Mouse (Mus musculus): ENCODE measurements around the gene Slc39a3. TPM values are rescaled to one million over a fixed set of nuclear protein-coding genes. Genes with fewer than 3 reads are reported as not detected.
"Not testable (repeated sequence)": the region's sequence is repeated elsewhere in the genome, so short reads cannot be mapped to it uniquely, and the experiment has no call there.

Slc39a3 gene
- polyA plus RNA-seq, 1 experiment from 2014 or later: 11.9 TPM

DNA sequence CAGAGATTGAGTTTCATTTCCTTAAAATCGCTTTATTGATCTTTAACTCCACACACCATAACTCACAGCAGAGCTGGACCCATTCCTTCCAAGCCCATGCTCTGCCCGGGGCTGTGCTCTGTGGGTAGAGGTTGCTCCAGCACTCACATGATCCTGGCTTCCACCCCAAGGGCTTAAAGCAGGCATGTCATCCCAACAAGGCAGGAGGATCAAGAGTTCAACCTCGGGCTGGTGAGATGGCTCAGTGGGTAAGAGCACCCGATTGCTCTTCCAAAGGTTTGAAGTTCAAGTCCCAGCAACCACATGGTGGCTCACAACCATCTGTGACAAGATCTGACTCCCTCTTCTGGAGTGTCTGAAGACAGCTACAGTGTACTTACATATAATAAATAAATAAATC lies 47.4 kb downstream of the Slc39a3 start:
- not testable (repeated sequence) for H3K9ac ChIP-seq (replicated peaks; ENCODE audit: low read depth, low read length); H3K4me2 ChIP-seq (replicated peaks; ENCODE audit: low read depth, low read length); ATAC-seq (ENCODE audit: insufficient number of reproducible peaks, insufficient read depth, low FRiP score, low read depth); H3K27ac ChIP-seq (ENCODE audit: low read length); H3K4me3 ChIP-seq (ENCODE audit: low read depth, low read length); H3K4me1 ChIP-seq (ENCODE audit: control insufficient read depth, insufficient read depth, low read length); H3K9me3 ChIP-seq (ENCODE audit: control insufficient read depth, low read depth, low read length); H3K36me3 ChIP-seq (ENCODE audit: control insufficient read depth, insufficient read depth, low read length); H3K27me3 ChIP-seq (ENCODE audit: control insufficient read depth, insufficient read depth, low read length)
- 57% methylated on average over 4 of the region's 4 CpGs for WGBS

DNA sequence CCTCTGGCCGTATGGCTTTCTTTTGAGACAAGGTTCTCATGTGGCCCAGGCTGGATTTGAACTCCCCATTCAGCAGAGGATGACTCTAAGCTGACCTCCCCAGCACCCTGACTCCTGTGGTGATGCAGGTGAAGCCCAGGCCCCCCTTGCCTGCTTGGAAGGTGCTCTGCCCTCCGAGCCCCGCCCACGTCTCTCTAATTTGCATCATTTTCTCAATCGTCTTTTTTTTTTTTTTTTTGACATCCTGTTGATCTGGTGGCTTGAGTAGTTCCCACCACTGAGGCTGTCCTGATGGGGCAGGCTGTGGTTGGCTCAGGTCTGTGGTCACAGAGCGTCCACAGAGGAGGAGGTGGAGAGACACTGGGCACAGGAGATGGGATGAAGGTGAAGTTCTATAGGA lies 47.8 kb downstream of the Slc39a3 start:
- Histone ChIP-seq H3K4me2 (replicated peaks; ENCODE audit: low read depth, low read length) (no peak overlapping the region), H3K27me3 (ENCODE audit: control insufficient read depth, insufficient read depth, low read length) (peaks cover 9% of the 10 kb centered on the region; the same call in 1 of the 2 replicates), H3K36me3 (ENCODE audit: control insufficient read depth, insufficient read depth, low read length) (no peaks in the 10 kb centered on the region), H3K27ac (ENCODE audit: low read length) (no peak overlapping the region), H3K9ac (replicated peaks; ENCODE audit: low read depth, low read length) (no peak overlapping the region), H3K4me1 (ENCODE audit: control insufficient read depth, insufficient read depth, low read length) (0 out of 2 replicates have a peak, but pooled peaks cover 5% of the 10 kb centered on the region), H3K4me3 (ENCODE audit: low read depth, low read length) (no peak overlapping the region), H3K9me3 (ENCODE audit: control insufficient read depth, low read depth, low read length) (no peaks in the 10 kb centered on the region)
- ATAC-seq (ENCODE audit: insufficient number of reproducible peaks, insufficient read depth, low FRiP score, low read depth): no peak
- WGBS: 67% methylated on average over 6 of the region's 6 CpGs

DNA sequence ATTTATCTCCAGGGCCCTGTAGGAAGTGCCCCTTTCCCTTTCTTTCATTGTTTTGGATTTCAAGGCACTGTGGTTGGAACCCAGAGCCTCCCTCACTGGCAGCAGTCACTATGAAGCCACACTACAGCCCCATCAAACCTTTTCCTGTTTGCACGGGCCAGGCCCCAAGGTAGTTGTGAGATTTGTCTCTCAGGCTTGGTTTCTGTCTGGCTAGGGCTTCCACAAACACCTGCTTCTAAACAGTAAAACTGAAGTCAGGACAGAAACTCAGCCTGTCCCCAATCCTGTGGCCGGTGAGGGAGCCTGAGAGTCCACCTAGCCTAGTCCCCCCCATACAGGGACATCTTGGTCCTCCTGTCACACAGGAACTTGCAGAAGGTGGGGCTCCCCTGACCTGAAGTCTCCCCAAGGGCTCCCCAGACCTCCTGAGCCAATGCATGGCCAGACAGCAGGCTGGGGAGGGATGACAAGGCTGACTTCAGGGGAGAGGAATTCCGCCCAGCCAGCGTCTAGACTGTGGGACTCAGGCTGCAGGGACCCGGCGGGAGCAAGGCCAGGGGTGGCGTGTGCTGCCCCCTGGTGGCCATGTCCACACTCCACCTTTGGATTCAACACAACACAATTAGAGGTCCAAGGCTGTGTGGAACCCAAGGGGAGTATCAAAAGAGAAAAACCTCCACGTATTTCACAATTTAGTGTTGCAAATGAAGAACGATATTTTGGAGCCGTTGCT lies 49.4 kb downstream of the Slc39a3 start:
- no peak overlapping the region for H3K4me3 ChIP-seq (ENCODE audit: low read depth, low read length)
- H3K36me3 ChIP-seq (ENCODE audit: control insufficient read depth, insufficient read depth, low read length): no peaks in the 10 kb centered on the region
- H3K4me2 ChIP-seq (replicated peaks; ENCODE audit: low read depth, low read length): no peak overlapping the region
- H3K27me3 ChIP-seq (ENCODE audit: control insufficient read depth, insufficient read depth, low read length): peaks cover 9% of the 10 kb centered on the region; the same call in 1 of the 2 replicates
- H3K4me1 ChIP-seq (ENCODE audit: control insufficient read depth, insufficient read depth, low read length): 0 out of 2 replicates have a peak, but pooled peaks cover 5% of the 10 kb centered on the region
- H3K9me3 ChIP-seq (ENCODE audit: control insufficient read depth, low read depth, low read length): no peaks in the 10 kb centered on the region
- 15% methylated on average over 10 of the region's 10 CpGs for WGBS
- ATAC-seq (ENCODE audit: insufficient number of reproducible peaks, insufficient read depth, low FRiP score, low read depth): peak; percentile 83
- H3K9ac ChIP-seq (replicated peaks; ENCODE audit: low read depth, low read length): no peak overlapping the region
- H3K27ac ChIP-seq (ENCODE audit: low read length): no peak overlapping the region

DNA sequence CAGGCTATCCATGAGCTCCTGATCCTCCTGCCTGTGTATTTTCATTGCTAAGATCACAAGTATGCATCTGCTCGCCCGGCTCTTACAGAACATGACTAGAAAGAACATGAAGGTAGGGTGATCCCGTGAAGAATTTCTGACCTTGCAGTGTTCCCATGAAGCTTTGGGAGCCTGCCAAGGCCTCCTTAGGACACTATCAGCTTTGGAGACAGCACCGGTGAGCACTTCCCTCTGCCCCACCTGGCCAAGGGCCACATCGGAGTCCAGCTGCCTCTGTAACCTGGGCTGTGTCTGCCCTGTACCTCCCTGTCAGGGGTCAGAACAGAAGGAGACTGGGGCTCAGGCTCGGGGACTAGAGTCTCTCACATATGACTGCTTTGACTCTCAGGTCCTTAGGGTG lies 50.5 kb downstream of the Slc39a3 start:
- ATAC-seq (ENCODE audit: insufficient number of reproducible peaks, insufficient read depth, low FRiP score, low read depth): no peak
- Histone ChIP-seq H3K4me1 (ENCODE audit: control insufficient read depth, insufficient read depth, low read length) (0 out of 2 replicates have a peak, but pooled peaks cover 5% of the 10 kb centered on the region), H3K9ac (replicated peaks; ENCODE audit: low read depth, low read length) (no peak overlapping the region), H3K27ac (ENCODE audit: low read length) (no peak overlapping the region), H3K9me3 (ENCODE audit: control insufficient read depth, low read depth, low read length) (no peaks in the 10 kb centered on the region), H3K4me3 (ENCODE audit: low read depth, low read length) (no peak overlapping the region), H3K27me3 (ENCODE audit: control insufficient read depth, insufficient read depth, low read length) (peaks cover 9% of the 10 kb centered on the region; the same call in 1 of the 2 replicates), H3K4me2 (replicated peaks; ENCODE audit: low read depth, low read length) (no peak overlapping the region), H3K36me3 (ENCODE audit: control insufficient read depth, insufficient read depth, low read length) (no peaks in the 10 kb centered on the region)
- 78% methylated on average over 6 of the region's 6 CpGs for WGBS

DNA sequence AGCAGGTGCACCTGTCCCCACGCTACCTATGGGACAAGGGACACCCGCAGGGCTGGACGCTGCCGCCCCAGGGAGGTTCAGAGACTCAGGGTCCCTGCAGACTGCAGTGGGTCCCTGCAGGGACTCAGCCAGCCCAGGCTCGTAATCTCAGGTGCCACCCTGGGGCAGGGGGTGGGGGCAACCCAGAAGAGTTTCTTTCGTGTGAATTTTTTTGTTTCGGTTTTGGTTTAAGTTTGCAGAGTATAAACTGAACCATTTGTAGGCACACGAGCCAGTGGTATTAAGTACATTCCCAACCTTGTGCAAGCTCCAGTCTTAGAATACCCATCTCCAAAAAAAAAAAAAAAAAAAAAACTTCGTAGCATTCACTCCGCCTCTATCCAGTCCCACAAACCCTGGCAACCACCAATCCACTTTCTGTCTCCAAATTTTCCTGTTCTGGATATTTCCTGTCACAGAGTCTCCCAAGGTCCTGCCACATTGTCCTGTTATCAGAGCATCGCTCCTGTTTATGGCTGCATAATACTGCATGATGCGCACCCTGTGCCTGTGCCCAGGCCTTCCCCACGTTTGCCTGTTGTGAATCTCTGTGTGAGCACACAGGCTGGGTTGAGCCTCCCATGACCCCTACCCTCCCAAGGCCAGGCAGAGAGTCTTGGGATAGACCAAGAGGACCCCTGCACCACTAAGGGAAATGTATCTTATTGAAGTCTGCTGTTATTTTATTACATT lies 51.1 kb downstream of the Slc39a3 start:
- ATAC-seq (ENCODE audit: insufficient number of reproducible peaks, insufficient read depth, low FRiP score, low read depth): no peak
- H3K9me3 ChIP-seq (ENCODE audit: control insufficient read depth, low read depth, low read length): no peaks in the 10 kb centered on the region
- WGBS: 35% methylated on average over 13 of the region's 13 CpGs
- no peak overlapping the region for H3K9ac ChIP-seq (replicated peaks; ENCODE audit: low read depth, low read length)
- H3K27me3 ChIP-seq (ENCODE audit: control insufficient read depth, insufficient read depth, low read length): peaks cover 9% of the 10 kb centered on the region; the same call in 1 of the 2 replicates
- peak overlapping the region; percentile 19 for H3K4me3 ChIP-seq (ENCODE audit: low read depth, low read length)
- H3K27ac ChIP-seq (ENCODE audit: low read length): no peak overlapping the region
- H3K4me2 ChIP-seq (replicated peaks; ENCODE audit: low read depth, low read length): peak overlapping the region; percentile 47
- H3K4me1 ChIP-seq (ENCODE audit: control insufficient read depth, insufficient read depth, low read length): 0 out of 2 replicates have a peak, but pooled peaks cover 5% of the 10 kb centered on the region
- no peaks in the 10 kb centered on the region for H3K36me3 ChIP-seq (ENCODE audit: control insufficient read depth, insufficient read depth, low read length)

DNA sequence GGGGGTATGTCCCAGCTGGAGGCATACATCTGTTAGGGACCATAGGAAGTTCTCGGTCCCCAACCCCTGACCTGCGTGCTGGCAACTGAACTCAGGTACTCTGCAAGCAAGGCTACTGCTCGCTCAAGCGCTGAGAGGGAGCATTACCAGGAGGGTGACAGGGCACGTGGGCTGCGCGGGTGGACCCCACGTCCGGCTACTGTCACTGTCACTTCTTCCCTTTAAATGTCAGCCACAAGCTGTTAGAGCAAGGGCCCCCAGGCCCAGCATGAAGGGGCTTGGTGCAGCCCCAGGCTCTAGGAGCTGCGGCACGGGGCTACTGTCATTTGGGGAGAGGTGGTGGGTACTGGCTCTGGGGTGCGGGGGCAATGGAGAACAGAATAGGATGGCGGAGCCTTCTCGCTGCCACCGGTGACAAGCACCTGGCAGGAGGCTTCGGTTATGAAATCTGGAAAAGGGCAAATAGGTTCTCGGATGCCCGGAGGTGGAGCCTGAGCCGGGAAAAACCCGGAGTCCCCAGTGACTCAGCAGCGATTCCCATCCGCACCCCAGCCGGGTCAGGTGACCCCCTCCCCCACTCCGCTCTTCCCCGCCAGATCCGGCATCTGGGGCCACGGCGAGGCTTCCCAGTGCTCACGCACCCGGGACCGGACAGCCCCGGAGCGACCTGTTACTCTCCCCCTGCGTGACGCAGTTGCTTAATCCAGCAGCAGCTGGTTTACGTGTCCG lies 51.8 kb downstream of the Slc39a3 start:
- no peak overlapping the region for H3K27ac ChIP-seq (ENCODE audit: low read length)
- H3K4me1 ChIP-seq (ENCODE audit: control insufficient read depth, insufficient read depth, low read length): 0 out of 2 replicates have a peak, but pooled peaks cover 5% of the 10 kb centered on the region
- H3K9me3 ChIP-seq (ENCODE audit: control insufficient read depth, low read depth, low read length): no peaks in the 10 kb centered on the region
- no peak overlapping the region for H3K9ac ChIP-seq (replicated peaks; ENCODE audit: low read depth, low read length)
- peak overlapping the region; percentile 47 for H3K4me2 ChIP-seq (replicated peaks; ENCODE audit: low read depth, low read length)
- 11% methylated on average over 37 of the region's 37 CpGs for WGBS
- H3K36me3 ChIP-seq (ENCODE audit: control insufficient read depth, insufficient read depth, low read length): no peaks in the 10 kb centered on the region
- H3K27me3 ChIP-seq (ENCODE audit: control insufficient read depth, insufficient read depth, low read length): peaks cover 9% of the 10 kb centered on the region; the same call in 1 of the 2 replicates
- peak overlapping the region; percentile 19 for H3K4me3 ChIP-seq (ENCODE audit: low read depth, low read length)
- no peak for ATAC-seq (ENCODE audit: insufficient number of reproducible peaks, insufficient read depth, low FRiP score, low read depth)

DNA sequence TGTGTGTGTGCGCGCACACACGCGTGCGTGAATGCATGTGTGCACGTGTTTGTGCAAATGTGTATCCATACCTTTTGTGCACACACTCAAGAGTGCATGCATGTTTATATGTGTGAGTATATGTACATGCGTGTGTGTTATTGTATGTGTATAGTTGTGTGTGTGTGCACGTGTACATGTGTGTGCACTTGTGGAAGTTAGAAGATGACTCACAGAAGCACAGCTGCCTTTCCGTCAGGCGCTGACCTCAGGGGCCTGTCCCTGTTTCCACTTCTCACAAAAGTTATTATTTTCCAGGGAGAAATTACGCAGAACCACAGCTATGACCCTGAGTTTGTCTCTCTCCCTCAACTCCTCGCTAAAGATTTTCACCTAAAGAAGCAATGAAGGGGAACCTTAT lies 53.0 kb downstream of the Slc39a3 start:
- no peak for ATAC-seq (ENCODE audit: insufficient number of reproducible peaks, insufficient read depth, low FRiP score, low read depth)
- Histone ChIP-seq H3K4me3 (ENCODE audit: low read depth, low read length) (no peak overlapping the region), H3K9ac (replicated peaks; ENCODE audit: low read depth, low read length) (no peak overlapping the region), H3K27ac (ENCODE audit: low read length) (no peak overlapping the region), H3K4me1 (ENCODE audit: control insufficient read depth, insufficient read depth, low read length) (0 out of 2 replicates have a peak, but pooled peaks cover 5% of the 10 kb centered on the region), H3K4me2 (replicated peaks; ENCODE audit: low read depth, low read length) (no peak overlapping the region), H3K27me3 (ENCODE audit: control insufficient read depth, insufficient read depth, low read length) (peaks cover 9% of the 10 kb centered on the region; the same call in 1 of the 2 replicates), H3K9me3 (ENCODE audit: control insufficient read depth, low read depth, low read length) (no peaks in the 10 kb centered on the region), H3K36me3 (ENCODE audit: control insufficient read depth, insufficient read depth, low read length) (no peaks in the 10 kb centered on the region)
- WGBS: 87% methylated on average over 12 of the region's 12 CpGs

DNA sequence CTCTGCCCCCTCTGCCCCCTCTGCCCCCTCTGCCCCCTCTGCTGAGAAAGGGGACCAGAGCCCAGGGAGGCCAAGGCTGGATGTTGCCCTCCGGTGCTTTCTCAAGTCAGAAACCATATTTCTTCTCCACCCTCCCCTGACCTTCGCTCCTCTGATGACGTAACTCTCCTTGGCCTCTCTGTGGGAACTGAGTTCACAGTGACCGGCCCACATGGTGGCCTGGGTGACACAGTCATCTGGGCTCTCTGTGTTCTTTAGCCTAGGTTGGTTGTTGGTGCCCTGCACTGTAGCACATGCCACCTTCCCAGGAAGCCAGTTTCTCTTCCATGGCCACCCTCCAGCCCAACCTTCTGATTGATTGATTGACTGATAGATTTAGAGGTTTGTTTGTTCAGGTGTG lies 54.8 kb downstream of the Slc39a3 start:
- Histone ChIP-seq H3K4me1 (ENCODE audit: control insufficient read depth, insufficient read depth, low read length) (0 out of 2 replicates have a peak, but pooled peaks cover 3% of the 10 kb centered on the region), H3K9ac (replicated peaks; ENCODE audit: low read depth, low read length) (no peak overlapping the region), H3K4me2 (replicated peaks; ENCODE audit: low read depth, low read length) (no peak overlapping the region), H3K36me3 (ENCODE audit: control insufficient read depth, insufficient read depth, low read length) (no peaks in the 10 kb centered on the region), H3K9me3 (ENCODE audit: control insufficient read depth, low read depth, low read length) (no peaks in the 10 kb centered on the region), H3K4me3 (ENCODE audit: low read depth, low read length) (no peak overlapping the region), H3K27me3 (ENCODE audit: control insufficient read depth, insufficient read depth, low read length) (peaks cover 9% of the 10 kb centered on the region; the same call in 1 of the 2 replicates), H3K27ac (ENCODE audit: low read length) (no peak overlapping the region)
- WGBS: 56% methylated on average over 4 of the region's 4 CpGs
- ATAC-seq (ENCODE audit: insufficient number of reproducible peaks, insufficient read depth, low FRiP score, low read depth): no peak
